Mouse (Mus musculus): Measurements from ENCODE around the gene Lrp8.

Lrp8 gene

GRCm38 (mm10) chr4:107808655-107809054 lies 6.6 kb downstream of the Lrp8 start:
- ATAC-seq (ENCODE audit: low TSS enrichment): no peak

- no peak for ATAC-seq (ENCODE audit: low TSS enrichment)
Measured at GRCm38 (mm10) chr4:107811006-107811405, 8.9 kb downstream of the Lrp8 start.

GRCm38 (mm10) chr4:107811716-107812330 lies 9.8 kb downstream of the Lrp8 start:
- no peak for ATAC-seq (ENCODE audit: low TSS enrichment)

GRCm38 (mm10) chr4:107812336-107812735 lies 10.3 kb downstream of the Lrp8 start:
- no peak for ATAC-seq (ENCODE audit: low TSS enrichment)

GRCm38 (mm10) chr4:107816459-107816858 lies 14.4 kb downstream of the Lrp8 start:
- peak; percentile 63 for ATAC-seq (ENCODE audit: low TSS enrichment)

- no peak for ATAC-seq (ENCODE audit: low TSS enrichment)
Measured at GRCm38 (mm10) chr4:107817463-107817862, 15.4 kb downstream of the Lrp8 start.

GRCm38 (mm10) chr4:107819990-107820719 lies 18.1 kb downstream of the Lrp8 start:
- peak; percentile 65 for ATAC-seq (ENCODE audit: low TSS enrichment)

- no peak for ATAC-seq (ENCODE audit: low TSS enrichment)
Measured at GRCm38 (mm10) chr4:107820856-107821619, 19.0 kb downstream of the Lrp8 start.

- peak; percentile 18; the same call in 1 of the 2 replicates for ATAC-seq (ENCODE audit: low TSS enrichment)
Measured at GRCm38 (mm10) chr4:107822936-107823411, 20.9 kb downstream of the Lrp8 start.

- ATAC-seq (ENCODE audit: low TSS enrichment): no peak
Measured at GRCm38 (mm10) chr4:107823511-107823910, 21.4 kb downstream of the Lrp8 start.

- ATAC-seq (ENCODE audit: low TSS enrichment): no peak
Measured at GRCm38 (mm10) chr4:107828727-107829218, 26.7 kb downstream of the Lrp8 start.

- ATAC-seq (ENCODE audit: low TSS enrichment): peak; percentile 28; the same call in 1 of the 2 replicates
Measured at GRCm38 (mm10) chr4:107829675-107830074, 27.6 kb downstream of the Lrp8 start.

- peak; percentile 50 for ATAC-seq (ENCODE audit: low TSS enrichment)
Measured at GRCm38 (mm10) chr4:107830189-107830588, 28.1 kb downstream of the Lrp8 start.

- no peak for ATAC-seq (ENCODE audit: low TSS enrichment)
Measured at GRCm38 (mm10) chr4:107830821-107831221, 28.8 kb downstream of the Lrp8 start.

GRCm38 (mm10) chr4:107831678-107832077 lies 29.6 kb downstream of the Lrp8 start:
- ATAC-seq (ENCODE audit: low TSS enrichment): no peak

GRCm38 (mm10) chr4:107833525-107833924 lies 31.5 kb downstream of the Lrp8 start:
- ATAC-seq (ENCODE audit: low TSS enrichment): no peak

- ATAC-seq (ENCODE audit: low TSS enrichment): no peak
Measured at GRCm38 (mm10) chr4:107834643-107835314, 32.7 kb downstream of the Lrp8 start.

GRCm38 (mm10) chr4:107835508-107835909 lies 33.4 kb downstream of the Lrp8 start:
- no peak for ATAC-seq (ENCODE audit: low TSS enrichment)

- peak; percentile 68 for ATAC-seq (ENCODE audit: low TSS enrichment)
Measured at GRCm38 (mm10) chr4:107836758-107837157, 34.7 kb downstream of the Lrp8 start.

GRCm38 (mm10) chr4:107837910-107838309 lies 35.8 kb downstream of the Lrp8 start:
- no peak for ATAC-seq (ENCODE audit: low TSS enrichment)

- no peak for ATAC-seq (ENCODE audit: low TSS enrichment)
Measured at GRCm38 (mm10) chr4:107843687-107844086, 41.6 kb downstream of the Lrp8 start.

GRCm38 (mm10) chr4:107844971-107845370 lies 42.9 kb downstream of the Lrp8 start:
- no peak for ATAC-seq (ENCODE audit: low TSS enrichment)

All from frontal cortex, adult (tissue).